Mouse (Mus musculus) lung, adult 2 months (tissue): Measurements from ENCODE around the gene Dtx2.

ENCODE experiments used
- CTCF ChIP-seq: fragments of 200-500 bp; IDR thresholded peaks from 2 replicates; pipeline ENCODE4 v1.5.1; 2011; ENCODE audit warnings: mild to moderate bottlenecking, low read length, control low read depth; ENCODE audit not compliant: insufficient read depth
- POLR2A ChIP-seq: fragments of 200-500 bp; IDR thresholded peaks from 2 replicates; pipeline ENCODE4 v1.6.1; 2011; ENCODE audit warnings: low read depth, mild to moderate bottlenecking, control low read depth, low read length, borderline replicate concordance; ENCODE audit errors: extremely low read depth

- TF ChIP-seq CTCF: no peak
- no peak for TF ChIP-seq POLR2A
These were observed 20.3 kb downstream of the Dtx2 start for GRCm38 (mm10) chr5:136014877-136015276.
